Mouse (Mus musculus): ENCODE measurements at regions not wholly inside any gene's neighbourhood (a gene's known extent, or its start where the extent isn't known, plus 50 kb on each side); places are given as distances from the start of the nearest gene placed in this dataset.

DNA sequence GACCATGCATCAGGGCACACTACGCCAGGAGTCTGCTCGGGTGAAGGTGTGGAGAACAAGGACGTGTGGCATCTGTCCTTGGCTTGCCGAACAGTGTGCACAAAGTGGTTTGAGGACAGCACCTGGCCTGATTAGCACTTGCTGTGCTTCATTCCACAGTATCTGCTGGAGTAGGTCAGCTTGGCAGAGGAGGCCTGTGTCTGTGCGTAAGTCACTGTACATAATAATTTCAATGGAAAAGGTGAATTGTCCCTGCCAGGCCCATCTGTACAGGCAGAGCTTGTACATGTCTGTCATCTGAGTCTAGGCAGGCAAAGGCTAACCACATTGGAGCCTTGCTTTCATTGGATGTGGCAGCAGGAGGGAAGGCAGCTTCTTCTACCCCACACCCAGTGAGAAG, 979.5 kb upstream of the Car8 start:
- DNase-seq (ENCODE audit: low spot score in 2 of 2) = no peak

DNA sequence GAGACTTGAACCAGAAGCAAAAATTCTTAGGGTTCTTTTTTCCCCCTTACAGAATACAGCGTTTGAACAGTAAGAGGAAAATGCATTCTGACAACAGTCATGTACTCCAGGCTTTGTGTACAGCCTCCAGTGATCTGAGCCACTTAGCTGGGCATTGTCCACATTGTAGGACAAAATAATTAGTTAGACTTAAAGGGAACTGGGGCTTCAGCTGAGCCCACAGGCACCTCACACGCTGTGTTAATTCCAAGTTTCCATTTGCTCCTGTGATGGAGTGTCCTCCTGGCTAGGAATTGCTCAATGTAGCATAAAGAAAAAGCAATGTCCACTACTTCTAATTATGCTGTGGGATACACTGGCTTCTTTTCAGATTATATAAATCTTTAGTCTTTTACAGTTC, 969.8 kb upstream of the Car8 start:
- no peak for DNase-seq (ENCODE audit: low spot score in 2 of 2)

DNA sequence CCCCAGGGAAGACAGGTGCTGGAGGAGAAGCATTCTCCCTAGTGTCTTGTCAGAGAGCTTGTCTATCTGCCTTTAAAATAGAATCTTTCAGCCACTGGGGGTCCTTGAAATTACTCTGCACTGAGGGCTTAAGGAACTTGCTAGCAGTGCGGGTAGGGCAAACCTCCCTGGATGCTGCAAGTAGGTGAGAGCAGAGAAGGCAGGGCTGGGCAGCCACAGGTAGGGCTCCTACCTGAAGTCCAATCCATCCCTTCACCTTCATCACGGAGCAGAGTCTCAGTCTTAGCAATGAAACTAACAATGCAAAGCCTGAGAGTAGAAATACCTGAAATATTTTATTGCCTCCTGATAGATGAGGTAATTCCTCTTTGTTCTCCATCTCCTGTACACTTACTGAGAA, 961.2 kb upstream of the Car8 start:
- DNase-seq (ENCODE audit: low spot score in 2 of 2) = no peak

DNA sequence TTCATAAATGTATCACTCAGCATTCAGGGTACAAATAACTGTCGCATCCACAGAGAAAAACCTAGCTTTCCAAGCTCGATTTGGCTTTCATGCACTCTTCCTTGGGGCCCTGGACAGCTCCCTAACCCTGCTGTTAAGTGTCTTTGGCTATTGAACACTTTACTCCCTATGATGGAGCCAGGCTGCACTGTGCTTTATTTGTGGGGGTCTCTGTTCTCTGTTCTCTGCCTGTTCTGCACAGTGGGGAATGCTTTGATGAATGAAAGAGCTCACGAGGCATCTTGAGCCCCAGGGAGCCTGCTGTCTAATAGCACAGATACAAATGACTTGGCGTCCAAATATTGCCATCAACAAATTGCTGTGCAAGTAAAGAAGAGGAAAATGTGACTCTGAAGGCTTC, 957.6 kb upstream of the Car8 start:
- DNase-seq (ENCODE audit: low spot score in 2 of 2) = no peak

DNA sequence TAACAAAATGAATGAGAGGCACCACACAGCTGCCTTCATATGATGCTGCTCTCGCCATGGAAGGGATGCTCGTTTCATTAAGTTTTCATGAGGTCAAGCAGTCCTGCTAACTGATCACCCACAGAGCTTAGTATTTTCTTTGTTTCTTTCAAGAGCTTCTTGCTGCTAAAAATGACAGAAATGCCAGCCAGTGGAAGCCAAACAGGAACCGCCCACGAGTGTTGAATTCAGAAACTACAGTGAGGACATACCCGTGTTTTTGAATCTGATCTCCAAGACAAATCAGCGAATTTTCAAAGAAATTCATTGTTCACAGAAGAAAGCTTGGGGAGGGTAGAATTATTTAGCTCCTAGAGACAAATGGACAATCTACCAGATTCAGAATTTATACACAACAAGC, 954.3 kb upstream of the Car8 start:
- no peak for DNase-seq (ENCODE audit: low spot score in 2 of 2)

DNA sequence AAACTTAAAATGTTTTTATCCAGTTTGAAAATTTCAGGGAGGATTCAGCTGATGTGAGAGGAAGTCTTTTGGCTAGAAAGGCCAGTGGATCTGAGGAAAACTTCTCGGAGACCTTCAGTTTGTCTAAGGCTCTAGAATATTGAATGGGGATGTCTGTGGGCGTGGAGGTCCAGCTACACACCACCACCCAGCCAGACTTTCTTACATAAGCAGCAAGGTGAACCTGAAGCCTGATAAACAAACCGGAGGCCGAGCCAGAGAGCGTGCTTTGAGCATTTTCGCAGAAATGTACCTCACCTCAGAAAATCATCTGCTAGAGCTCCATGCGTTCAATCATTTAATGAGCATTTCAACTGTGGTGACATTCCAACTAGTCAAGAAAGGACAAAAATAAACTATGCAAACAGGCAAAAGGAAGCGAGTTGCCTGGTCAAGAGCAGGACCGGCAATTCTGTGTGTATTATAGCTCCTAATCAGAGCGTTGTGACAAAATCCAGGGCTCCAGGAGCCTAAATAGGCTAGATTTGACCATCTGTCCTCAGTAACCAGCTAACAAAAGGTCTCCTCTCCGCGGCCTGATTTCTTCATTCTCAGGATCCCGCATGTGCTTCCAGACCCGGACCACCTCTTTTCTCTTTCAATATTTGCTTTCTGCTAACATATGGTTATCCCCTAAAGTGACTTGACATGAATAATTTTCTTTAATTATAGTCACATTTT, 946.5 kb upstream of the Car8 start:
- no peak for DNase-seq (ENCODE audit: low spot score in 2 of 2)

DNA sequence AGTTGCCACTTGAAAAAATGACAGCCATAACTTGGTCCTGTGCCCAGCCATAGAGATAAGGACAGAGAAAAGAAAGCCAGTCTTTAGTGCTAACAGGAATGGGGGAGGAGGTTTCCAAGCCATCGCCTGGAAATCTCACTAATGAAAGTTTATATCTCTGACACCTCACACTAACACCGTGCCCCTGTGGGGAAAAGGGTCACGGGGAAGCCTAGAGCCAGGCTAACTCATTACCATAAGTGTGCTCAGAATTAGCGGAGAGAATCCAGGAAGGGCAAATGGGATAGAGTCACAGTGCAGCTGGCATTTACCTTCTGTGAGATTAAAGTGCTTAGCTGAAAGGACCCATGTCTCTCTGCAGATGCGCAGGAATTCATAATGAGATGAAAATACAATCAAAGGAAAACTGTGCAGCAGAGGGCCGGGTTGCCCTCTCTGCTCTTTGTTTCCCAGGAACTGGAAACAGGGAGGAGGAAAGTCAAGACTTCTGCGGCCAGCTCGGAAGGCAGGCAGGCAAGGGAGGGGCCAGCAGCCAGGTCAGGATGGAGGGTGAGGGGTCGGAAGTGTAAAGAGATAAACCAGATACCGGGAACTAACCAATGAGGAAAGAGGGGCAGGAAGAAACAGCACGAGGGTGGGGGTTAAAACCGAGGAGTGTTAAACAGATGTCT, 945.7 kb upstream of the Car8 start:
- peak; percentile 12 to 15 for DNase-seq (ENCODE audit: low spot score in 2 of 2)

DNA sequence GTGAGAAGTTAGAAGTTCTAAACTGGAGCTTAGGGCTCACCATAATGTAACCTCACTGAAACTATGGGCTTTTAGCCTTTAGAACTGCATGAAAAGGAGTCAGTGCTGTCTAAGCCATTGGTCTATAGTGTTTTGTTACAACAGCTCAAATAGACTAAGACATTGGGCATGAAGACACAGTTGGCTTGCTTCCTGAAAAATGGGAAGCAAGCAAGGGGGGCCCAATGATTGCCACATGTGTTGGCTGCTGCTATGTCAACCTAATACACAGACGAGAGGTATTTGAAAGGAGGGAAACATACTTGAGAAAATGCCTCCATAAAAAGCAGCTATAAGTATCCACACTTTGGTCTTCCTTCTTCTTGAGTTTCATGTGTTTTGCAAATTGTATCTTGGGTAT, 935.5 kb upstream of the Car8 start:
- DNase-seq (ENCODE audit: low spot score in 2 of 2) = no peak

DNA sequence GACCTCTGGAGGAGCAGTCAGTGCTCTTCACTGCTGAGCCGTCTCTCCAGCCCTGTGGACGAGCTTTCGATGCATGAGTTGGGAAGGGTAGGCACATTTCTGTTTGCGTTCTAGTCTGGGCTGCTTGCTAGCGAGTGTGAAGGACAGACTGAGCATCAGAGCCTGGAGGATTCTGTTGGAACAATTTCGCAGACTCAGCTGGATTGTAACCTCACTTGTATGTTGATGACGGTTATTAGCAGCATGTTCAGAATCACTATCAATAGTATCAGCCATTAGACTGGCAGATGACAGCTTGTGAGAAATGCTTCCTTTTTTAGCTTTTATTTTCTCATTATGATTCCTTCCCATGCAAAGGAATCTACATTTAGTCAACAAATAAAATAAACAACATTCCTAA, 923.5 kb upstream of the Car8 start:
- DNase-seq (ENCODE audit: low spot score in 2 of 2) = no peak

DNA sequence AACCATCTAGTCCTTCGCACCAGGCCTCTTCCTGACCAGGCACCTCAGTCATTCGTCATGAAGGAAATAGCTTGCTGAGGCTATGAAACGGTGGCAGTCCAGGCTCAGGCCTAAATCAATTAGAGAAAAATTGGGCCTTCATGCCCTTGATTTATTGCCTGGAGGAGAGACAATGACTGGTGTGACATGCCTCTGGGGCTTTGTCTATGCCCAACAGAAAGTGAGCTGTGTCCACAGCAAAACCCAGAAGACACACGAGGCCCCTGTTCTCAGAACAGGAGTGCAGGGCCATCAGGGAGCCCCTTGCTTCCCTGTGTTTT, 922.9 kb upstream of the Car8 start:
- no peak for DNase-seq (ENCODE audit: low spot score in 2 of 2)

DNA sequence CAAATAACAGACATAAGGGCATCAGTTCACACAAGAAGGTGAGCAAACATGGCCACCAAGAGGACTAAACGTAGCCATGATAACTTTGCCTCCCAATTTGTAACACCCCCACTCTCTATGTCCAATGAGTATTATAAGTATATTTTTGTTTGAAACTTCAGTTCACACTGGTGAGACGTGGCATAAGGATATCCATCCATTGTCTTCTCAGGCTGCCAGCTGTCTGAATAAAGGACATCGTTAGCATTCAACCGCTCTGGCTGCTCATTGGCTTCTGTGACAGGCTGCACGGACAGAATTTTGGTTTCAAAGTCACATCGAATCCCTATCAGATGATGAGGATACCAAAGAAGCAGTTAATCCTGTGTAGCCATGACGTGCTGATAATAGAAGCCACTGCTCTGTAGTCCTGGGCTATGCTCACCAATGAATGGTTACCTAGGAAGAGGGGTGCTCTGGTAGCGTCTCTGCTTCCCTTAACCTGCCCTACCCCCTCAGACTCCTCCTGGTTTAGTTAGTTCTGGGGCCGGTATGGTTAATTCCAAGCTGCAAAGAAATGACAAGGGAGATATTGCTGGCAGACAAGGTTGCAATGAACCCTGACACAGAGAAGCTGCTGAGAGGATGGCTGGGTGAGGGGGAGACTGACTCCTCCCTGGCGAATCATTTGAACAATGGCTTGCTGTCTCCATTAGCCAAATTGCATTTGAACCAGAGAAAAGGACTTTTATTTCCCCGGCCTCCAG, 922.4 kb upstream of the Car8 start:
- DNase-seq (ENCODE audit: low spot score in 2 of 2) = no peak

DNA sequence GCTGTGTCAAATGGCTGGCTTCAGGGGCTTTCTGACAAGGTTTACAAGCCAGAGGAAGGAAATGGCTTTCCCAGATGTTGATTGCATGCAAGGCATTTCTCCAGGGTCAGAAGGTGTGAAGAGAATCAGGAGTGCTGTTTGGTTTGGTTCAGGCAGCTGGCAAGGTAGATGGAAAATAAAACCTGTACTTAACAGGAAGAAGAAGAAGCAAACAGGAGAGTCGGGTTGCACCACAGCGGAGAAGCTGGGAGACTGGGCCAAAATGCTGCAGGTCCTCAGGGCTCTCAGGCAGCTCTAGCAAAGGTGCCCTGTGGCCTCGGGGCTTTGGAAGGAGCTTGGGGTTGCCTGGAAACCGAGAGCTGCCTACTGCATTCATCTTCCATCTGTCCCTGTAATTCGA, 908.9 kb upstream of the Car8 start:
- no peak for DNase-seq (ENCODE audit: low spot score in 2 of 2)

DNA sequence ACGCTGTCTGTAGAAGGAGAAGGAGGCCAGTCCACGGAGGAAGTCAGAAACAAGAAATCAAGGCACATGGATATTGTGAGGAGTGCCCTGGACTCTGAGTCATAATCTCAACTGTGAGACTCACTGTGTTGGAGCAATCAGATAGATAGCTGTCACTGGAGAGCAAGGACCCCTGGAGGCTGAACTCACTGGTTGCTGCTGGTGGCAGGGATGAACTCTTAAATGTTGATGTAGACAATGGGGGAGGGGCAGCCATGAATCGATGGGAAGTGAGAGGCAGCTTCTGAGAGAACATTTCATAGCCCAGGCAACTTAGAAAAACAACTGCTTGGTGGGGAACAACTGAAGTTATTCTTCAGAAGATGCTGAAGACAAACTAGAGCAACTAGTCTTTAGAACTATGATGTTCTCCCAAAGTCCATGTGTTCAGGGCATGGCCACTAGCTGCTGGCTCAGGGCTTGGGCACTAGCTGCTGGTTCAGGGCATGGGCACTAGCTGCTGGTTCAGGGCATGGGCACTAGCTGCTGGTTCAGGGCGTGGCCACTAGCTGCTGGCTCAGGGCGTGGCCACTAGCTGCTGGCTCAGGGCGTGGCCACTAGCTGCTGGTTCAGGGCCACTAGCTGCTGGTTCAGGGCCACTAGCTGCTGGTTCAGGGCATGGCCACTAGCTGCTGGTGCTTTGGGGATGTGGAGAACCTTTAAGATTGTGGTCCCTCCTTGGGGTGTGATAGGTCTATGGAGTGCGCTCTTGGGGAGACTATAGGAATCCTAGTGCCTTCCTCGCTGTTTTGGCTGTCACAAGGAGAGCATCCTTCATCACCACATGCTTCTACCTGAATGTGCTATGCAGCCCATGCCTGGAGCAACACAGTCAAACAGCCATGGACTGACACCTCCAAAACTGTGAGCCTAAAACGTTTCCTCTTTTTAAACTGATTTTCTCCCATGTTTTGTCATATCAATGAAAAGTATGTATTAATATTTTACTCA, 905.7 kb upstream of the Car8 start:
- no peak for DNase-seq (ENCODE audit: low spot score in 2 of 2)

DNA sequence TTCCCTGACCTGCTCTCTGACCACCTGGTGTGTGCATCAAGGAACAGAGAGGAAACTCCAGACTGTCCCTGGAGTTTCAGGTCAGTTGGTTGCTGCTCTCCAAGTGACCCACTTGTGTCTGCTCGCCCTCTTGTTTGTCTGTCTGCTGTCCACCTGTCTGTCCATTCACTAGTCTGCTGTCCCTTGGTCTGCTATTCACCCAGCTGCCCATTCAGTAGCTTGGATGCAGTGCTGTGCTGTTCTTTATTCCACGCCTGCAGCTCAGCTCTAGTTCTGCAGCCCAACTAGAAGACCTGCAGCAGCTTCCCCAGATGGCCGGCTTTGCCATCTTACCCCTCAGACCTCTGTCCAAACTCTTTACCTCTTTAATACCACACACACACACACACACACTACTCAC, 904.2 kb upstream of the Car8 start:
- DNase-seq (ENCODE audit: low spot score in 2 of 2) = no peak

DNA sequence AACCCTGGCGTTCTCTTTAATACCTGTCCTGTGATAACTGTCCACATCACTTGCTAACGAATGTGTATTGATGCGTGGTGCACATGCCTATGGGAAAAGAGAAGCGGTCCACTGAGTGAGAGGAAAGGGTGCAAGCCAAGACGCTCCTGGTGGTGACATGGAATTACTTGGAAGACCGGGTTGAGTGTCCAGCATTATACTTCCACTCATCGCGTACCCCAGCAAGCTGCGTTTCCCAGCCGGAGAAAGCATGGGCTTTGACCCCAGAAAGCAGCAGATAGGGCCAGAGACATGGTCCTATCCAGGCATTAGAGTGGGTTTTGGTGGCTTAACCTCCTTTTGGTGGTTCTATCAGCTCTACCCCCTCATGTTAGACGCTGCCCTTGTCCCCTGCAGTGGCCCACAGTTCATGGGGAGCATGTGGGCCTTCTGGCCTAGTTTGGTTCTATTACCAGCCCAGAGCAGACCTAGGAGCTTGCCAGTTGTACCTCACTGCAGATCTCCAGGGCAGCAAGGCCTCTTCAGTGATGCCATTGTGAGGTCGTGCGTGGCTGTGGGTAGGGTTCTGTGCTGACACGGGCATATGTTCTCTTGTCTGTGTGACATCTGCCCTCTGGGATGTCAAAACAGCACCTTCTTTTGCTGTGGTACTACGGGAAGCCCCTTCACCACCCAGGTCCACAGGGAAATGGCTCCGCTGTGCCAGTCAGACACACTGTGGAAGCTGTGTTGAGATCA, 903.3 kb upstream of the Car8 start:
- DNase-seq (ENCODE audit: low spot score in 2 of 2) = no peak

DNA sequence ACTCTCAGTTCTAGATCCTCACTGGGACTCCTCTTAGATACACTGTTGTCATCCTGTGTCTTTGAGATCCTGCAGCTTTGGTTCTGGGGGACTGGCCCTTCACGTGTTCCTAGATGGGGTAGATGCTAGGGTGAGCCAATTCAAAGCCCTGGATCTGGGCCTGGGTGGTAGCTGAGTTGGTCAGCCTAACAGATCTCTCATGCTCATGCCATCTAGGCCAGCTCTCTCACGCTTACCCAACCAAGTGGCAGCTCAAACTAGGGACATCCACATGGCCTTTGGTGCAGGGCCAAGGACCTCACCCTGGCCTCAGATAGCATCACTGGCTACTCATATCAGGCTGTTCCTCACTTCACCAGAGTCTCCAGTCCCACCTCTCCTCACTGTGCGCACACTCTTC, 901.9 kb upstream of the Car8 start:
- DNase-seq (ENCODE audit: low spot score in 2 of 2) = no peak

DNA sequence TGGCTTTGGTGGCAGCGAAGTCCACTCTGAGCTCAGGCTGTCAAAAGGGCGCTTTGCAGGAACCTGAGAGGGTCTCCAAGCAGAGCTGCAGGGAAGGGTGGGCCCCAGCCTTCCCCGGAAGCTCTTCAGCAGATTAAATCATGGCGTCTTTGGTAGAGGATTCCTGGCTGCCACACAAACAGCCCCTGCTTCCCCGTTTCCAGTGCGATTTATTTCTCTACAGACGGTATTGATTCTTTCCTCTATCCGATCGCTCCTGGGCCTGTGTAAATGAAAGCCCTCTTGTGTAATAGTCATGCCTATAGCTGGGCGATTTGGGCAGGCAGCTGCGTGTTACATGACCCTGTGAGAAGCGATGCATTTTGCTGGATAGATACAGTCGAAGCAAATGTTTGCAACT, 897.8 kb upstream of the Car8 start:
- DNase-seq (ENCODE audit: low spot score in 2 of 2) = no peak

DNA sequence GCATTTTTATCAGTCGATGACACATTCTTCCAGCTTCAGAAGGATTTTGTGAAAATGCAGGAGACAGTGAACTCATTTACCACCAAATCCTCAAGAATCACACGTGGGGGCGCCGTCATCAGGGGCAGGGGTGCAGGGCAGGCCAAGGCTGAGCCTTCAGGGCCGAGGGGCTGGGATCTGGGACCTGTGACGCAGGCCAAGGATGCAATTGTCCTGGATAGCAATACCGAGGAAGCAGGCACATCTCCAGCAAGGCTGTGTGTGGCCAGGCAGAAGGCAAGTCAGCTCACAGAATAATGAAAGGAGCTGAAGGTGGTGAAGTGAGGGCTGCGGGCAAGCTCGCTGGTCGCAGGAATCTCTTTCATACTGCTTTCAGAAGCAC, 897.3 kb upstream of the Car8 start:
- DNase-seq (ENCODE audit: low spot score in 2 of 2) = no peak

DNA sequence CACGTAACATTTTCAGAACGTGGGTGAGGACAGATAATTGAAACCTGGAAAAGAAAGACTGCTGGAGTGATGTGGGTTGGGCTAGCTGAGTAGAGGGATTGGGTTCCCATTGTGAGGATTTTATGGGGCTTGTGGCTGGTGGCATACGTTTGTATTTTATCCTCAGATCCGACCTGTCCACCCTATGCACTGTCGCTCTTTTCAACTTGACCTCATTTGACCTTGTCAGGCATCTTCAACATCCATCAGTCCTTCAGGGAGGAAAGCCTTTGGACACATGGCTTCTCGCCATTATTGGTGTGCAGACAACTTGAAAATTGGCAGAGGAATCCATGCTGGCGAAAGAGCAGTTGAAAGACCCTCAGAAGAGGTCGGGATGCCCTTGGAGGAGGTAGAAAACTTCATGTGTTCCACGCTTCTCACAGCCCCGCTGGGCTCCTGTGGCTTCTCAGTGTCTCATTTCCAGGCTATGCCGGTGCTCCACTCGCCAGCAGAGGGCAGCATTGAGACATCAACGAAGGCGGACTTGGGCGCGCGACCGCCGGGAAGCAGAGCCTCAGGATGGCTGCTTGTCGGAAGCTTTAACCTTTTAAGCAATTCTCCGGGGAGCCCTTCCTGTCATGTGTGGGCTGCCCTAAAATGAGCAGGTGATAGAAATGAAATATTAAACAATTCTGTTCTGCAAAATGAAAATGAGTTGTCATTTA, 896.8 kb upstream of the Car8 start:
- peak; percentile 80 to 95 for DNase-seq (ENCODE audit: low spot score in 2 of 2)

DNA sequence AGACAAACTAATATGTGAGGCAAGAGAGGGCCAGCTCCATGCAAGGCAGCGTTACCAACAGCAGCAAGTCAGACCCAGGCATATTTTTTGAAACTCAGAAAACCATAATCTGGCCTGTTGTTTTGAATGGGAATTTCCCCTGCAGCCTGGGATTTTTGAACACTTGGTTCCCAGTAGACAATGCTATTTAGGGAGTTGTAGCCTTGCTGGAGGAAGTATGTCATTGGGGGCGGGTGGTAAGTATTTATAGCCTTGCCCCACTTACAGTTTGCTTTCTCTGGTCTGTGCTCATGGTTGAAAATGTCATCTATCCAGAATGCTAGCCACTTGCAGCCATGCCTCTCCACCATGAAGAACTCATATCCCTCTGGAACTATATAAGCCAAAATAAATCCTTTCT, 894.9 kb upstream of the Car8 start:
- DNase-seq (ENCODE audit: low spot score in 2 of 2) = no peak
